Mouse (Mus musculus) ES-Bruce4 (cell line): ENCODE measurements at regions not wholly inside any gene's neighbourhood (a gene's known extent, or its start where the extent isn't known, plus 50 kb on each side); places are given as distances from the start of the nearest gene placed in this dataset.

Experiments used
- H3K27ac ChIP-seq: 2 replicates; pipeline ENCODE4 v1.5.1; 2012; ENCODE audit warnings: low read length, inconsistent platforms; ENCODE audit not compliant: insufficient read depth
- H3K27me3 ChIP-seq: 2 replicates; pipeline ENCODE4 v1.6.1; 2012; ENCODE audit warnings: mild to moderate bottlenecking, low read length, inconsistent platforms; ENCODE audit not compliant: control insufficient read depth, poor library complexity, insufficient read depth, severe bottlenecking
- H3K36me3 ChIP-seq: 2 replicates; pipeline ENCODE4 v1.6.1; 2012; ENCODE audit warnings: inconsistent platforms, mild to moderate bottlenecking, low read length, moderate library complexity; ENCODE audit not compliant: control insufficient read depth, poor library complexity, insufficient read depth, severe bottlenecking
- H3K4me1 ChIP-seq: one replicate; pipeline ENCODE4 v1.8.1; 2011; ENCODE audit warnings: low read length; ENCODE audit not compliant: control insufficient read depth, insufficient read depth
- H3K4me3 ChIP-seq: 2 replicates; pipeline ENCODE4 v1.5.1; 2011; ENCODE audit warnings: low read depth, mild to moderate bottlenecking, low read length
- H3K9ac ChIP-seq: 2 replicates; pipeline ENCODE4 v1.6.1; 2012; ENCODE audit warnings: low read depth, mild to moderate bottlenecking, inconsistent platforms; ENCODE audit not compliant: poor library complexity, severe bottlenecking
- H3K9me3 ChIP-seq: replicated peaks from 2 replicates; pipeline ENCODE4 v1.6.1; 2012; ENCODE audit warnings: mild to moderate bottlenecking, low read length, inconsistent platforms; ENCODE audit not compliant: control insufficient read depth, poor library complexity, insufficient read depth, severe bottlenecking
- CTCF ChIP-seq: IDR thresholded peaks from one replicate; pipeline ENCODE4 v1.8.1; 2011; ENCODE audit warnings: low read depth, low read length
- EP300 ChIP-seq: IDR thresholded peaks from 2 replicates; pipeline ENCODE4 v1.6.1; 2011; ENCODE audit warnings: low read depth, low read length; ENCODE audit not compliant: insufficient read depth
- POLR2A ChIP-seq: IDR thresholded peaks from one replicate; pipeline ENCODE4 v1.8.1; 2011; ENCODE audit warnings: low read length; ENCODE audit not compliant: insufficient read depth

DNA sequence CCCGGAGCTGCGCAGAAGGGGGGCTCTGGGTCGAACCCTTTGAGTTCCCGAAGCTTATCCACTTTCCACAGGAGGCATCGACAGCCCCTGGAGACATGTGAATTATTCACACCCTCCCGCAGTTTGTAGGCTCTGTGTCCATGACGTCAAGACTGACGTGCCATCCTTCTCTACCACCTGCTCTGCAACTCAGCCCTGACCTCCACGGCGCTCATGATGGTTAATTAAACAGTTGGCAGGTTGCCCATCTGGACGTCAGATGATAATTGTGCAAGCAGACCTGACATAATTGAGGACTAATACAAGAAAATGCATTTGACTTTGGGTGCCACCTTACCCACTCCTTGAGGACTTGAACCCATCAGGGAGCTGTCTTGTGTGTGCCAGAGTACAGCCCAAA, 121.1 kb upstream of the Ppp1r26 start:
- Histone ChIP-seq H3K9me3 (no peaks in the 10 kb centered on the region), H3K4me3 (no peak overlapping the region), H3K27me3 (no peaks in the 10 kb centered on the region), H3K36me3 (no peaks in the 10 kb centered on the region), H3K9ac (no peak overlapping the region), H3K27ac (no peak overlapping the region), H3K4me1 (no peaks in the 10 kb centered on the region)
- TF ChIP-seq EP300 = no peak
- TF ChIP-seq POLR2A = no peak
- TF ChIP-seq CTCF = no peak

DNA sequence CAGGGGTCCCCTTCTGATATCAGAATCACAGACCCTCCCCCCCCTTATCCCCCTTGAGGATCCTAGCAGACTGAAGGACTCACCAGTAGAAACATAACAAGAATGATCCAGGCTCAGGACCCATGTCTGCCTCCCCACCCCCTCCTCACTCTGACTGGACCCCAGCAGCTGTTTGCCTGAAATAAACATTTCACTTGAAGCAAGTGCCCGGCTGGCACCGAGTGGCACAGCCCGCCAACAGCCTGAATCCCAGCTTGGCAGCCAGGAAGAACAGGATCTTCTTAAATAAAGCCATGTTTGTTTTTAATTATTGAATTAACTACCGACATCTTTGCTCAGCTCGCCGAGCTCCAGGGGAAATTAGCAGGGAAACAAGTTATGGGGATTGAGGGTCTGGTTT, 120.5 kb upstream of the Ppp1r26 start:
- Histone ChIP-seq H3K27me3 (no peaks in the 10 kb centered on the region), H3K9me3 (no peaks in the 10 kb centered on the region), H3K4me1 (no peaks in the 10 kb centered on the region), H3K27ac (no peak overlapping the region), H3K36me3 (no peaks in the 10 kb centered on the region), H3K9ac (no peak overlapping the region), H3K4me3 (no peak overlapping the region)
- TF ChIP-seq POLR2A (no peak), EP300 (no peak), CTCF (no peak)

DNA sequence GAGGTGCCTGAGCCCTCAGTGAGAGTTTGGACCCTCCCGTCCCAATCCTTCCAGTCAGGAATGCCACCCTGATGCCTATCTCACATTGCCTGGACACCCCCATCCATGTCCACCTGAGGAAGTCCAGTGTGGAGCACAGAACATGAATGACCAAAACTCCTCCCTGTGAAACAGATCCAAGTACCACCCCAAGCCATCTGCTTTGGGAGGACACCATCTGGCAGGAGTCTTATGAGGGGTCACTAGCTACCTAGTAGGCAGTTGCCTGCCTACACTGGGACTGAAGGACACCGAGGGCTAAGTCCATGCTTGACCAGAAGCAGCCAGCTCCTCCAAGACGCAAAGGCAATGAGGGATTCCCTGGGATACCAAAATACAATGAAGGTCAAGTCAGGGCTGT, 119.9 kb upstream of the Ppp1r26 start:
- H3K27me3 ChIP-seq = no peaks in the 10 kb centered on the region
- no peak overlapping the region for H3K9ac ChIP-seq
- no peaks in the 10 kb centered on the region for H3K9me3 ChIP-seq
- H3K4me3 ChIP-seq = no peak overlapping the region
- no peaks in the 10 kb centered on the region for H3K36me3 ChIP-seq
- H3K4me1 ChIP-seq = no peaks in the 10 kb centered on the region
- no peak for TF ChIP-seq EP300
- no peak for TF ChIP-seq POLR2A
- no peak for TF ChIP-seq CTCF
- no peak overlapping the region for H3K27ac ChIP-seq

DNA sequence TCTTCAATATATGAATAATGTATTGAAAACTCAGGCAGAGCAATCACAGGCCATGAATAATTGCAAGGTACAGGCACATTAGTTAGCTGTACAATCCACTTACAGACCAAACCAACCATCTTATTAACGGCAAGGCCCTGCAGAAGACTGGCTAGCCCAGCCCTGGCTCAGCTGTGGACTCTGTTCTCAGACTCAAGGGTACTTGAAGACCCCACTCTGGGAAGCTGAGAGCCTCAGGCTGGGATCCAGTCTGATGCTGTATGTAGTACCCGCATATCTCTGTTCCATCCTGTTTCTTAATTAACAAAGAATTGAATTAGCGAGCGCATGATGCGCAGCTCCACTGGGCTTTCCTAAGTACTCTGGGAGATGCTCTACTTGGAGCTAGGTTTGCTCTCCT, 117.5 kb upstream of the Ppp1r26 start:
- H3K36me3 ChIP-seq = no peaks in the 10 kb centered on the region
- H3K27ac ChIP-seq = no peak overlapping the region
- H3K9me3 ChIP-seq = no peaks in the 10 kb centered on the region
- no peak overlapping the region for H3K9ac ChIP-seq
- no peaks in the 10 kb centered on the region for H3K4me1 ChIP-seq
- H3K27me3 ChIP-seq = no peaks in the 10 kb centered on the region
- no peak overlapping the region for H3K4me3 ChIP-seq
- no peak for TF ChIP-seq CTCF
- TF ChIP-seq POLR2A = no peak
- TF ChIP-seq EP300 = no peak

DNA sequence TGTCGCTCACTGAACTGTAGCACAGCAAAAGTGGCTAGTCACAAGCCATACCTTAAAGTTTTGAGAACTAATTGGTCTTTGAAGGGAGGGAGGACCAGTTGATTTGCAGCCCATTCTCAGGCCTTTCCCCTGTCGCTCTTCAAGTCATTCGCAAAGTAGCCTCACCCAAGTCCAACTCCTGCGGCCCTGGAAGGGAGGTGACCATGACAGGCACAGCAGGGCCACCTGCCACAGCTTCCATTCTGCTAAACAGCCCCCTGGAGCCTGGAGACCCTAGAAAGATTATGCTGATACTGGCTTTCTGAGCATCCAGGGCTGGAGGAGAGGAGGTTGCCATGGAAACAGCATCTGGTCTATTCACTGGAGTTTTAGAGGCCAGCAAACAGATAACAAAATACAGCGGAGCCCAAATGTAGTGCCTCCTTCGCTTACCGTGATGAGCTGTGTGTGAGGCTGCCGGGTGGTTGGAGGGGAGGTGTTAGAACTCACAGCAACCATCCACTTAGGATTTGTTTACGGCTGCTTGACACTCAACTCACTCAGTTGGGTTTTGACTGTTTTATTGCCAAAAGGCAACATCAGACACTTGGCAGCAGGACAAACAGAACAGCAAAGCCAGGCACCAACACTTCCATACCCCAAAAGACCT, 111.3 kb upstream of the Ppp1r26 start:
- H3K4me1 ChIP-seq = no peaks in the 10 kb centered on the region
- H3K27ac ChIP-seq = no peak overlapping the region
- TF ChIP-seq EP300 (no peak), POLR2A (no peak), CTCF (no peak)
- no peak overlapping the region for H3K4me3 ChIP-seq
- H3K36me3 ChIP-seq = no peaks in the 10 kb centered on the region
- H3K27me3 ChIP-seq = no peaks in the 10 kb centered on the region
- H3K9me3 ChIP-seq = no peaks in the 10 kb centered on the region
- H3K9ac ChIP-seq = no peak overlapping the region

DNA sequence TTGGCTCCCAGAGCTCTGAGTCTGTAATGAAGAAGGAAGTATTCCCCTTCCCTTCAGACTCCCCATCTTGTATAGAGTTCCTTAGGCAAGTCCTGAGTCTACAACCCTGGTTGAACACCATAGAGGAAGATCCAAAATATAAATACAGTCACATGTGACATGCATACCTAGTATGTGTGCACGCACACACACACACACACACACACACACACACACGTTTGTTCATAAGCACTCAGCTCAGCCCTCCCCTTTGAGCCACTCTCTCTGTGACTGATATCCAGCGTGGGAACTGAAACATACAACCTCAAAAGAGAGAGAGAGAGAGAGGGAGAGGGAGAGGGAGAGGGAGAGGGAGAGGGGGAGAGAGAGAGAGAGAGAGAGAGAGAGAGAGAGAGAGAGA, 110.8 kb upstream of the Ppp1r26 start:
- Histone ChIP-seq H3K36me3 (no peaks in the 10 kb centered on the region), H3K27ac (no peak overlapping the region), H3K4me3 (no peak overlapping the region)

More for the DNA sequence above, 110.8 kb upstream of the Ppp1r26 start:
- H3K27me3 ChIP-seq = no peaks in the 10 kb centered on the region
- TF ChIP-seq EP300 (no peak), CTCF (no peak), POLR2A (no peak)
- no peak overlapping the region for H3K9ac ChIP-seq
- no peaks in the 10 kb centered on the region for H3K4me1 ChIP-seq
- H3K9me3 ChIP-seq = no peaks in the 10 kb centered on the region
